Mouse (Mus musculus): ENCODE measurements at regions not wholly inside any gene's neighbourhood (a gene's known extent, or its start where the extent isn't known, plus 50 kb on each side); places are given as distances from the start of the nearest gene placed in this dataset.

DNA sequence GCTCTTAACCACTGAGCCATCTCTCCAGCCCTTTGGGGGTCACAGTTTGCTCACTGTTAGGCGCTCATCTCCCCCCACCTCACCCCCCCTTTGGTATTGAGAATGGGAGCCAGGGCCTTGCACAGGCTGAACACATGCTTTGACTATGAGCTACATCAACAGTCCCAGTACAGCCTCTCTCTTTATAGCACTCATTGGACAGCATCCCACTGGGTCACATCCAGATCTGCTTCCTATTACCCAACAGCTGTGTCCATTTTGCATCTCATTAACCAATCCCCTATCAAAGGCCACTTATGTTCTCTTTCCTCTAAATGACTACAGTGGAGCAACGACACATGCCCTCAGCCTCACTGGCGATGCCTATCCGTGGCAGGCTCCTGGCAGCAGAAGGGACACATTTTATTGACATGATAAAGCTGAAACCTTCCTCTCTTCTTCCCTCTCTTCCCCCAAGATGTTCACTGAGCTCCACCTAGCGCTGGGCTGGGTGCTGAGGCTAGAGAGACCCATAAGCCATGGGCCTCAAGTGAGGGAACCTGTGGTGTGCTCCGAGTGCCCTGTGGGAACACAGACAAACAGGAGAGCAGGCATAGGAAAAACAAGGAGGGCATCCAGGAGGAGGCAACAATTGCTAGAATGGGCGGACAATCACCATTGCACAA is 57.3 kb upstream of the Smg1 start:
- 74% methylated on average over 7 of the region's 7 CpGs for WGBS
- no peaks in the 10 kb centered on the region for H3K36me3 ChIP-seq (ENCODE audit: insufficient read depth, low read length)
- no peak overlapping the region for H3K4me2 ChIP-seq (replicated peaks; ENCODE audit: low read depth, low read length)
- H3K27ac ChIP-seq (ENCODE audit: low read length) = no peak overlapping the region
- no peak overlapping the region for H3K9ac ChIP-seq (replicated peaks; ENCODE audit: low read length)
- 0 out of 2 replicates have a peak, but pooled peaks have one; percentile 36 for ATAC-seq (ENCODE audit: low FRiP score, low TSS enrichment)
- 0 out of 2 replicates have a peak, but pooled peaks cover 4% of the 10 kb centered on the region for H3K4me1 ChIP-seq (ENCODE audit: insufficient read depth, low read length)
- H3K4me3 ChIP-seq (ENCODE audit: low read length) = no peak overlapping the region
- no peaks in the 10 kb centered on the region for H3K27me3 ChIP-seq (ENCODE audit: insufficient read depth, low read length)
- no peaks in the 10 kb centered on the region for H3K9me3 ChIP-seq (ENCODE audit: low read length)

DNA sequence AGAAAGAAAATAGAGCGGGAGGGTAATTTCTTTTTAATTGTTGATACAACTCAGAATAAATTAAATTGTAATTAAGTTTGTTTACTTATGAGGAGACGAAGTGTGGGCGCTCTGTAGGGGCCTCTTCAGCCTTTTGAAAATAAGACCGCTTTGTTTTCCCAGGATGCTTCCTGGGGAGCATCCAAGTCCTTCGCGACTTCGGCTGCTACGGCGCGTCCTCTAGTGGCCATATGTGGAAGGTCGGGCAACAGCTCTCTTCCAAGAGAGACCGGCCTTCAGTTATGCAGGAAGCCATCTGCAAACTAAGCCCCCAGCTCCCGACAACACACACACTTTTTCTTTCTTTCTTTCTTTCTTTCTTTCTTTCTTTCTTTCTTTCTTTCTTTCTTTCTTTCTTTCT is 54.1 kb upstream of the Smg1 start:
- Histone ChIP-seq H3K4me3 (ENCODE audit: low read length) (no peak overlapping the region; the same call in 1 of the 2 replicates), H3K36me3 (ENCODE audit: insufficient read depth, low read length) (no peaks in the 10 kb centered on the region), H3K9me3 (ENCODE audit: low read length) (peaks cover 10% of the 10 kb centered on the region; the same call in 1 of the 2 replicates), H3K27ac (ENCODE audit: low read length) (no peak overlapping the region), H3K4me2 (replicated peaks; ENCODE audit: low read depth, low read length) (peak overlapping the region; percentile 16), H3K27me3 (ENCODE audit: insufficient read depth, low read length) (no peaks in the 10 kb centered on the region), H3K9ac (replicated peaks; ENCODE audit: low read length) (no peak overlapping the region), H3K4me1 (ENCODE audit: insufficient read depth, low read length) (0 out of 2 replicates have a peak, but pooled peaks cover 4% of the 10 kb centered on the region)
- WGBS = 2% methylated on average over 13 of the region's 13 CpGs
- ATAC-seq (ENCODE audit: low FRiP score, low TSS enrichment) = peak; percentile 70

DNA sequence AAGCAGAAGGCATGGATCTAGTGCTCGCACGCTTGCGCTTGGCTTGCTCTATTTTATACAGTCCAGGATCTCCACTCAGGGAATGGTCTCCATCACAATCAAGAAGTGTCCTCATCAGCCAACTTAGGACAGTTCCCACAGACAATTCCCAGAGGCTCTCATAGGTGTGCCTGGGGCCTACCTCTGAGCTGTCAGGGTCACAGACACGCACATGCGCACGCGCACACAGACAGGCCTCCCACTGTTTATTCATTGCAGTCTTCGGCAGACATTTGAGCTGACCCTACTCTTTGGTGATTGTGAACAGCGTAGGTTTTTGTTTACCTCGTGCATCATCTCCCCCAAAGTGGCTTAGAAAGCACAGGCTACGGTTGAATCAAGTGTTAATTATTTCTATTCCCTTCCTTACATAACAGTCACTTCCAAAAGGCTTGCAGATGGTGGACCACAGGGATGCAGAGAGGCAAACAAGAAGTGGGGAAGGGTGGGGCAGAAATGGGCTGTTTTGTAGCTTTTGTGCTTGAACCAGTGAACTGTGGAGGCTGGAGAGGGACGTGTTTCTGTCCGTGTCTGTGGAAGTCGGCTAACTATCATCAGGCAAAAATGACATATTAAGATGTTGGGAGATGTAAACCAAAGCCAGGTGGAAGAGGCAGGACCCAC is 53.5 kb upstream of the Smg1 start:
- Histone ChIP-seq H3K4me3 (ENCODE audit: low read length) (no peak overlapping the region; the same call in 1 of the 2 replicates), H3K27me3 (ENCODE audit: insufficient read depth, low read length) (no peaks in the 10 kb centered on the region), H3K9me3 (ENCODE audit: low read length) (peaks cover 10% of the 10 kb centered on the region; the same call in 1 of the 2 replicates), H3K4me2 (replicated peaks; ENCODE audit: low read depth, low read length) (peak overlapping the region; percentile 16), H3K27ac (ENCODE audit: low read length) (no peak overlapping the region), H3K4me1 (ENCODE audit: insufficient read depth, low read length) (0 out of 2 replicates have a peak, but pooled peaks cover 4% of the 10 kb centered on the region), H3K9ac (replicated peaks; ENCODE audit: low read length) (no peak overlapping the region), H3K36me3 (ENCODE audit: insufficient read depth, low read length) (no peaks in the 10 kb centered on the region)
- 58% methylated on average over 14 of the region's 14 CpGs for WGBS
- no peak for ATAC-seq (ENCODE audit: low FRiP score, low TSS enrichment)

DNA sequence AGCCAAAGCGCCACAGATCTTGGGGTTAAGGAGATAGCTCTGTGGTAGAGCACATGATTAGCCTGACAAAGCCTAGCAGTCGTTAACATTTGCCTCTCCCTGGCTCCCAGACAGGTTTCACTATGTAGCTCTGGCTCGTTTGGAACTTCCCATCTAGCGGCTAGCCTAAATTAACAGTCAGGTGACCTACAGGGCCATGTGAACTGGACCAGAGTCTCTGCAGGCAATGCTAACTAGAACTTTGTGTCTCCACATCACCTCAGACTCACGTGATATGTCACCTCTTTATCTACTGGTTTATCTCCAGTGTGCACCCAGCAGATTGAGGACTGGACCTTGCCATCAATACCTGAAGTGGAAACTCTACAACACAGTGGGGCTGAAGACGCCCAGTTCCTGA is 52.4 kb upstream of the Smg1 start:
- H3K27me3 ChIP-seq (ENCODE audit: insufficient read depth, low read length) = no peaks in the 10 kb centered on the region
- H3K36me3 ChIP-seq (ENCODE audit: insufficient read depth, low read length) = no peaks in the 10 kb centered on the region
- no peak overlapping the region for H3K4me3 ChIP-seq (ENCODE audit: low read length)
- H3K9ac ChIP-seq (replicated peaks; ENCODE audit: low read length) = no peak overlapping the region
- H3K4me2 ChIP-seq (replicated peaks; ENCODE audit: low read depth, low read length) = no peak overlapping the region
- WGBS = 75% methylated on average over 6 of the region's 6 CpGs
- 0 out of 2 replicates have a peak, but pooled peaks cover 4% of the 10 kb centered on the region for H3K4me1 ChIP-seq (ENCODE audit: insufficient read depth, low read length)
- no peak overlapping the region for H3K27ac ChIP-seq (ENCODE audit: low read length)
- H3K9me3 ChIP-seq (ENCODE audit: low read length) = peaks cover 10% of the 10 kb centered on the region; the same call in 1 of the 2 replicates
- ATAC-seq (ENCODE audit: low FRiP score, low TSS enrichment) = no peak

DNA sequence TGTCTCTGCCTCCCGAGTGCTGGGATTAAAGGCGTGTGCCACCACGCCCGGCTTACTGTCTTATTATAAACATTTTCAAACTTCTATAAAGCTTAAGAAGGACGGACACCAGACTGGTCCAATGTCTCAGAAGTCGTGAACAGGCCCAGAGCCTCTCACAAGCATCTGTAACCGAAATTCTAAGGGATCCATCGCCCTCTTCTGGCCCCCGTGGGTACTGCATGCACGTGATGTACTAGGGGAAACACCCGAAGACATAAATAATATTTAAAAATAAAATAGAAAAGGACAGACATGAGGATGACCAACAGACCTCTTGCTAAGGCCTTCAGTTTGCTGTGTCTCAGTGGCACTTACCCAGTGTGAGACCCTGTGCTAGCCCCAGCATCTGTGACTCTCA is 51.8 kb upstream of the Smg1 start:
- 77% methylated on average over 11 of the region's 11 CpGs for WGBS
- ATAC-seq (ENCODE audit: low FRiP score, low TSS enrichment) = no peak
- no peaks in the 10 kb centered on the region for H3K36me3 ChIP-seq (ENCODE audit: insufficient read depth, low read length)
- no peak overlapping the region for H3K4me2 ChIP-seq (replicated peaks; ENCODE audit: low read depth, low read length)
- H3K9ac ChIP-seq (replicated peaks; ENCODE audit: low read length) = no peak overlapping the region
- H3K27me3 ChIP-seq (ENCODE audit: insufficient read depth, low read length) = no peaks in the 10 kb centered on the region
- H3K4me1 ChIP-seq (ENCODE audit: insufficient read depth, low read length) = 0 out of 2 replicates have a peak, but pooled peaks cover 4% of the 10 kb centered on the region
- no peak overlapping the region for H3K27ac ChIP-seq (ENCODE audit: low read length)
- H3K9me3 ChIP-seq (ENCODE audit: low read length) = peaks cover 10% of the 10 kb centered on the region; the same call in 1 of the 2 replicates
- no peak overlapping the region for H3K4me3 ChIP-seq (ENCODE audit: low read length)

DNA sequence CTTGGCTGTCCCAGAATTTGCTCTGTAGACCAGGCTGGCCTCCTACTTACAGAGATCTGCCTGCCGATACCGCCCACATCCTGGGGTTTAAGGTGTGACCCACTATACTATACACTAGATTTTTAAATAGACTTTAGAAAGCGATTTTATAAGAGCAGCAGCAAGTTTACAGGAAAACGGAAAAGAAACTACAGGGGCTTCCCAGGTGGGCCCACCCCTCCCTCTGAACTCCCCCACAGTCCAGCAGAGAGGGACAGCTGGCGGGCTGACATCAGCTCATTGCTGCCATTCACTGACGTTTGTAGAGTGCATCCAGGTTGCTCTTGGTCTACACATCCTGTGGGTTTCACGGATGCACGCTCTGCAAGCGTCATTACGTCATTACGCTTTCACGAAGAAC is 51.2 kb upstream of the Smg1 start:
- H3K4me3 ChIP-seq (ENCODE audit: low read length) = no peak overlapping the region
- ATAC-seq (ENCODE audit: low FRiP score, low TSS enrichment) = no peak
- no peaks in the 10 kb centered on the region for H3K36me3 ChIP-seq (ENCODE audit: insufficient read depth, low read length)
- H3K27ac ChIP-seq (ENCODE audit: low read length) = no peak overlapping the region
- H3K9ac ChIP-seq (replicated peaks; ENCODE audit: low read length) = no peak overlapping the region
- H3K9me3 ChIP-seq (ENCODE audit: low read length) = peaks cover 10% of the 10 kb centered on the region; the same call in 1 of the 2 replicates
- WGBS = 91% methylated on average over 12 of the region's 12 CpGs
- H3K4me1 ChIP-seq (ENCODE audit: insufficient read depth, low read length) = 0 out of 2 replicates have a peak, but pooled peaks cover 4% of the 10 kb centered on the region
- H3K27me3 ChIP-seq (ENCODE audit: insufficient read depth, low read length) = no peaks in the 10 kb centered on the region
- H3K4me2 ChIP-seq (replicated peaks; ENCODE audit: low read depth, low read length) = no peak overlapping the region
